Mouse (Mus musculus) frontal cortex, postnatal 10 days (tissue): Measurements from ENCODE around the gene Hcls1.

Experiments
- DNase-seq, 2 experiments: peaks; one replicate each; pipeline ENCODE4 v3.0.0; 2022; ENCODE audit warnings: low spot score in 2 of 2, mixed read lengths in 1 of 2

The Hcls1 gene

DNA sequence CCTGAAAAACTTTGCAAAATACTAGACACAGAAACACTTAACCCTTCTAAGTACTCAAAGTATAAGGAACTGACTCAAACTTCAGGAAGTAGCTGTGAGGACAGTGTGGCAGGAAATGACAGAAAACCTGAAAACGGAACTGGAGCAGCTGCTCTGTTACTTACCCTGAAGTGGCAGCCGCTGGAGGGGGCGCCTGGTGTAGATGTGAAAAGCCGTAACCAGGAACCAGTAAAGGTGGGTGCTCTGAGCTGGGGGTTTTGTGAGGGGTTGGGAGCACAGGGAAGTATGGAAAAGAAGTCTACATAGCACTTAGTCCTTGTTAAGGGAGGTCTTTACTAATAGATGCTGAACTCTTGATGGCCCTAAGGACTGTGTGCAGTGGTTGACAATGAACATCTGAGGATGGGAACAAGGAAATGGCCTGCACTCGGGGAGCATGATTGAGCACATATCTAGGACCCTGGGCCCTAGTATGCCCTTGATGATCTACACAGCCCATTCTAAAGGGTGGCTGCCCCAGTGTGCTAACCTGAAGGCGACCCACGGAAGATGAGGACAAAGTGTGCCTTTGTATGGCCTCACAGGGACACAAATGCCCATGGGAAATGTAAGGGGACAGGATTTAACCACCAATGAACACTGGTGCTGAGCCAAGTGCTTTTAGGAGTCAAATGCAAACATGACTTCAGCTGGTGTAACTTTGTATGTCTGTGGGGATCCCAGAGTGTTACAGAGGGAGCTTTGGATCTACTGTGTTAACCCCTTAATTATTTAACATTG lies at the start of gene Hcls1:
TSS of gene Hcls1 (plus strand) at position 143 of the 780 bp plus-strand sequence.
- DNase-seq, result no peak

DNA sequence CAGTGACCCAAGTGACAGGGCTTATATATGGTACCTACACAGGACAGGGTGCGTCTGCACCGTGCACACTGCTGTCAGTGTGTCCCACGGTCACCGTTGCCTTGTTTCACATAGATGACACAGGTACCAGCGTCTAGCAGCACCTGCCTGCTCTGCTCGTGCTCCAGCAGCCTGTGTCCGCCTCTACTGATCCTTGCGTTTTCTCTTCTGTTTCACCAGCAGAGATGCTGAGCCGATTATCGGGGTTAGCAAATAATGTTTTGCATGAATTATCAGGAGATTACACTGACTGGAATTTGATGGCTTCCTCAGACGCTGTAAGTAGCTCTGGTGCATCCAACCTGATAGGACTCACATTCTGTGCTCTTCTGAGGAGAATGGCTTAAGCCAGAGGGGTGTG lies 48.9 kb upstream of the Hcls1 start:
- no peak for DNase-seq

DNA sequence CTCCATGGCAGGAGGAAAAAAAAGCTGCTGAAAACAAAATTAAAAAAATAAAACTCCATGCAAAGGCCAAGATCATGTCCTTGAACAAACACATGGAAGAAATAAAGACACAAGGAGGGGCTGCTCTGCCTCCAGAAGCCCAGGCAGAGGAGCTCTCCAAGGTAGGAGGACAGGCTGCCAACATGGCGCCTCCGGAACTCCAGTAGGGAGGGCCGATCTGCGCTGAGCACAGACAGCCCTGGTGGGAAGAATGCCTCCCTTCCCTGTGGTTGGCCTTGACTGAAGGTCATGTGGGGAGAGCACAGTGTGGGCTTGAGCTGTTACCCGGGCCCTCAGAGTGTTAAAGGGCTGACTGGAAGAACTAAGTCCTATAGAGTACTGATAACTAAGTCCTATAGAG lies 47.2 kb upstream of the Hcls1 start:
- DNase-seq, result no peak

DNA sequence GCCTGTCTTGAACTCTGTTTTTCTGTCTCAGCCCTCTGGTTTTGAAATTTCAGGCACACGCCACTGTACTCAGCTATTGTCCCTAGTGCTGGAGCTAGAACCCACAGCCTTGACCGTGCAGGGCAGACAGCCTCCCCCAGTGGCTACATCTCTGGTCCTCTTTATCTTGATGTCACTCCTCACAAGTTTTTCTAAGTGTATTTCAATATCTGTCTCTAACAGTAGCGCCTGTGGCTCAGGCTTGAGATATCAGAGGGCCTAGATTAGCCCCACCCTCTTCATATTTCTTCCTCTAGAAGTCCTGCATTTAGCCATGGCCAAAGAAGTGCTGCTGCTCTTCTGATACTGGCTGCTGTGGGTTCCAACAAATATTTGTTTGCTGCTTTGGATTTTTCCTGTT lies 44.2 kb upstream of the Hcls1 start:
- no peak for DNase-seq

DNA sequence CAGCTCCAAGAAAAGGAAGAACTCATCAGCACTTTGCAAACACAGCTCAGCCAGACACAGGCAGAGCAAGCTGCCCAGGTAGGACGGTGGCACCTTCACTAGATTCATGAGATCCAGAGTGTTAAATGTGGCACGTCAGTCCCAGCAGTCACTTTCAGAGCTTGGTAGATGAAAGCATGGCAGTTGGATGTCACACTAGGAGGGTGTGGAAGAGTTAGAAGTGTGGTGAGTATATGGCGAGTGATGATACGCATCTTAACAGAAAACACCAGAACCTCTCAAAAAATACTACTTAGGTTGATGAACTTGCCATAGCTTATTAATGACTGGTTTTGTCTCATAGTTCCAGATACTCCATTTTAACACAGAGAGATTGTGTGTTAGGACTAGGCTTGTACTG lies 43.4 kb upstream of the Hcls1 start:
- DNase-seq, result no peak

DNA sequence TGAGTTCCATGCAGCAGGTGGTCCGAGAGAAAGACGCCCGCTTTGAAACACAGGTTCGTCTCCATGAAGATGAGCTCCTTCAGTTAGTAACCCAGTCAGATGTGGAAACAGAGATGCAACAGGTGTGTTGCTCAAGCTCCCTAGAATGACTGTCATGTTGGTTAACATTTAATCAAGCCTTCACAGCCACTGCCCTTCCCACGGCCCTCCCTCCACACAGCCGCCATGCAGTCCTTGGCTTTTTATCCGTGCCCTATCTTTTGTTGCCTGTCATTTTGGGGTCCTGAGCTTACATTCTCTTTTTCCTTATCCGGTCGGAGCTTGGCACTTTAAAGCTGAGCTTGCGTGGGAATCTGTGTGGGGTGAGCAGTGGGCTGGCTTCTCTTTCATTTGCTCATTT lies 41.5 kb upstream of the Hcls1 start:
- no peak for DNase-seq

DNA sequence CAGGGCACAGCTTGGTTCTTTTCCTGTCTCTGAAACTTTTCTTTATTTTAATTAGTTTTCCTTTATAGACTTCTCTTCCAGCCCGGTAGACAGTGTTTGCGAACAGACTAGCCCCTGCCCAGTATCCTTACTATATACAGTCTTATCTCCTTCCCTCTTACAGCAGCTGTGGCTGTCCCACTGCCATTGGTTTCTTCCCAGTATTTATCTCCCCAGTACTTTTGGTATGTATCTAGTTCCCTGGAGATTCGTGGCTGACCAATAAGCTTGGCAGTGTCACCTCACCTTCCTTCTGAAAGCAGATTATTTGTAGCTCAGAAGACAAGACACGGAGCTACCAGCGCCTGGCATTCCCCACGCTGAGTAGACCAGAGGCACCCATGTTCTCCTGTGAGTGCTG lies 38.1 kb upstream of the Hcls1 start:
- no peak for DNase-seq

DNA sequence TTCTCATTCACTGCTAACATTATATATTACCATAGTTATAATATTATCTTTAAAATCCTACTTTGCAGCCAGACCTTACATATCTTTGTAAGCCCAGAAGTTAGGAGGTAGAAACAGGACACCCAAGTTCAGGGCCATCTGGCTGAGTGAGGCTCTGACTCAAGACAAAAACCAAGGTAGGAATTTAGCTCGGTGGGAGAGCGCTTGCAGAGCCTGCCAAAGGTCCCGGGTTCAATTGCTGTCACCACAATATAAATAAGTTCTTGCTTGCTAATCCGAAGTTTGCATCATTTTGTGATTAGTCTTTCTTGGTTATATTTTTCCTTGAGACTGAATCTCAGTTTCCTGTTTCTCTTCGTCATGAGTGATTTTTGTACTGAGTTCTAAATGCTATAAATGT lies 31.6 kb upstream of the Hcls1 start:
- DNase-seq, result no peak

DNA sequence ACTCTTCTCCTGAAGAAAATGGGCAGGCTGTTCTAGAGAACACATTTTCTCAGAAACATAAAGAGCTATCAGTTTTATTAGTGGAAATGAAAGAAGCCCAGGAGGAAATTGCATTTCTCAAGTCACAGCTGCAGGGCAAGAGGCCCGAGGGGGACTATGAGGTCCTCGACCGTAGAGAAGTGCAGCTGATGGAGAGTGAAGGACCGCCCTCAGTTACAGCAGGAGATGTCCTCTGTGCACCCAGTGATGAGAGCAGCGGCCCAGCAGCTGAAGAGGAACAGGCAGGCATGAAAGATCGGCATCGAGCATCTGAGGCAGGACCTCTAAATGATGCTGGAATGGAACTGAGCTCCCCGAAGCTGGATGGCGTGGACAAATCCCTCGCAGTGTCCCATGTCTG lies 22.9 kb upstream of the Hcls1 start:
- DNase-seq, result no peak

DNA sequence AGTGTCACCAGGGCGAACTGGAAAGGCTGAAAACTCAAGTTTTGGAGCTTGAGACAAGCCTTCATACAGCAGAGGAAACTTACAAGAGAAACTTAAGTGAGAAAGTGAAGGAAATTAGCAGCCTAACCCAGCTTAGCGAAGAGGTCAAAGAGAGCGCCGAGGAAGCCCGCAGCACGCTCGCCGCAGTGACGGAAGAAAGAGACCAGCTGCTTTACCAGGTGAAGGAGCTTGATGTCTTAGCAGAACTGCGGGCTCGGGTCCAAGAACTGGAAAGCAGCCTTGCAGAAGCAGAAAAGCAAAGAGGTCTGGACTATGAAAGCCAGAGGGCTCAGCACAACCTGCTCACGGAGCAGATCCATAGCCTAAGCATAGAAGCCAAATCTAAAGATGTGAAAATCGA lies 22.5 kb upstream of the Hcls1 start:
- DNase-seq, result no peak

DNA sequence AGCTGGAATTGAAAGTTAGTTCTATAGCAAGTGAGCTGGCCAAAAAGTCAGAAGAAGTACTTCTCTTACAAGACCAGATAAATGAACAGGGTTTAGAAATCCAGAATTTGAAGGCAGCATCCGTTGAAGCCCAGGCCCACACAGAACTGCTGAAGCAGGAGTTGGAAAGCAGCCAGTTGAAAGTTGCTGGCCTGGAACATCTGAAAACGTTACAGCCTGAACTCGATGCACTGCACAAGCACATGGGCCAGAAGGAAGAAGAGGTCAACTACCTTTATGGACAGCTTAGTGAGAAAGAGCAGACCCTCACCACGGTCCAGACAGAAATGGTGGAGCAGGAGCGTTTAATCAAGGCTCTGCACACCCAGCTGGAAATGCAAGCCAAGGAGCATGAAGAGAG lies 20.6 kb upstream of the Hcls1 start:
- no peak for DNase-seq

DNA sequence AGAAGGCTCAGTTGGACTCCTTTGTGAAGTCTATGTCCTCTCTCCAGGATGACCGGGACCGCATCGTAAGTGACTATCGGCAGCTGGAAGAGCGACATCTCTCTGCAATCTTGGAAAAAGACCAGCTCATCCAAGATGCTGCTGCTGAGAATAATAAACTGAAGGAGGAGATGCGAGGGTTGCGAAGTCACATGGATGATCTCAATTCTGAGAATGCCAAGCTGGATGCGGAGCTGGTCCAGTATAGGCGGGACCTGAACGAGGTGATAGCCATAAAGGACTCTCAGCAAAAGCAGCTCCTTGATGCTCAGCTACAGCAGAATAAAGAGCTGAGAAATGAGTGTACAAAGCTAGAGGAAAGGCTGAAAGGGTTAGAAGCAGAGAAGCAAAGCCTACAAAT lies 16.3 kb upstream of the Hcls1 start:
- no peak for DNase-seq

DNA sequence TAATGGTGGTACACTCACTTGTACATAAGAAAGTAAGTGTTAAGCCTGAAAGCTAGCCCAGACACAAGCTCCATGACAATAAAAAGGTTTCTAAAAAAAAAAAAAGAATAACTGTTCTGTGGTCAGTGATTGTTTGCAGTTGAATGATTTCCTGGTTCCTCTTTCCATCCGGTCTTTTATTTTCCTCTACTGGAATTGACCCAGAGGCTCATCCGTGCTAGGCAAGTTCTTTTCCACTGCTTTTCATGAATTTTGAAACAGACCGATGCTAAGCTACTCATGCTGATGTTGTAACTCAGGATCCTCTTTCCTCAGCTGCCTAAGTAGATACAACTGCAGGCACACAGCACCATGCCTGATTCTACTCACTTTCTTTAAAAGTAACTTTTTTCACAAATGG lies 14.4 kb upstream of the Hcls1 start:
- no peak for DNase-seq

DNA sequence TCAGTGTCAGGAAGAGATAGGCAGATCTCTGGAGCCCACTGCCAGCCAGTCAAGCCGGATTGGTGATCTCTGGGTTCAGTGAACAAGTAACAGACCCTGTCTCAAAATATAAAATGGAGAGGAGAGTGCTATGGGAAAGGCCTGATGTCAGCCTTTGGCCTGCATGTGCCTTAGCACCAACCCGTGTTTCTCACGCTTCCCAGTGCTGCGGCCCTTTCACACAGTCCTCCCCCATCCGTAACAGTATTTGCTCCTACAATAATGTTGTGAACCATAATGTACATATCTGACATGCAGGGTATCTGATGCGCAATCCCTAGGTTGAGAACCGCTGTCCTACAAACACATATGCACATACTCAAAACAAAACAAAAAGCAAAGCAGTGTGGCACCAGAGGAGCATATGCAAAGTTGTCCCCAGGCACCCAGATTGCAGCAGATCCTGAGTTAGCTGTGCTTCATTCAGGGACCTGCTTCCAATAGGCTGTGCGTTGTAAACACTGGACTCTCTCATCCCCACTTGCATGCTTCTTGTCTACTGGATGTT lies 13.6 kb upstream of the Hcls1 start:
- DNase-seq, result no peak

DNA sequence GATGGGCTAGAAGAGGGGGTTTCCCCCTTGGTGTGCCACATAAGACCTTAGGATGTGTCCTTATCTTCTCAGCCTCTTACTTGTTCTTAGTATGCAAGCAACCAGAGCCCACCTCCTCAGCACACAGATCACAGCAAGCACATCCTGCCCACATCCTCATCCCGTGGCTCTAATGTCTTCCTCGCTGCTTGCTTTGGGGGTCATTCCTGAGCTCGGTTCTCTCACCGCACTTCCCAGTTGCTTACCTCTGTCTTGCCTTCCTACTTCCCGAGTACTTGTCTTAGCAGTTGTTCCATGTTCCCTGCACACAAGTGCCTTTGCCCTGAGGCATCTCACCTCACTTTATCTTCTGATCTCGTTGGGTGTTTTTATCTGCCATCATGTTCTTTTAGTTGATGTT lies 12.8 kb upstream of the Hcls1 start:
- DNase-seq, result no peak

DNA sequence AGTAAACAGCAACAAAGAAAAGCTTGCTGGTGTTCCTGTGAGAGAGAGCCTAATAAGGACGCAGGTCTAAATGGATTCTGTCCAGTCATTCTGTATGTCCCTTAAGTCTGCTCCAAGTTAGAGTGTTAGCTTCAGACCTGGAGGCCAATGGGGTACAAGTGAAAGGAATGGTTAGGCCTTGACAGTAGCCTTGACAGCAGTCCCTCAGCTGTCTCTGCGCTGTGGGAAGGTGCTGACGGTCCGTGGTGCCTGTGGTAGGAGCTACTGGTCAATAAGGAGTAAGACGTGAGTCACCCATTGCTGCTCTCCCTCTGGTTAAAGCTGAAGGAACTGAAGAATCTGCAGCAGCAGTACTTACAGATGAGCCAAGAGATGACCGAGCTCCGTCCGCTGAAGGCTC lies 10.5 kb upstream of the Hcls1 start:
- no peak for DNase-seq

DNA sequence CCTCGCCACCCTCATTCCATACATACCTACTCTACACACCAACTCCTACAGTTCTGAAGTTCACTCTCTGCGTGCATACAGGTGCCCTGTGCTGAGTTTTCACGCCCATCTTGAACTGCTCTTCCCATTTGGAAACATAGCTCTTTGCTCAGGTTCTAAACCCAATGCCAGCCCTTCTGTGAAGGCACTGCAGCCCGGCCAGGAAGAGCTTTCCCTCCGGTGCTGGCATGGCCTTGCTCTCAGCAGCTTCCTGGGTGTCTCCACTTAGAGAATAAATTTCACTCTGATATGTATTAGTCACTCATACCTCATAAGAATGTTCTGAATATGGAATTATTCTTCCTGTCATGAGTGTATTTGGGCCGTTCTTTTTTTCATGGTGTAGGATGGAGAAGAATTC lies 9.4 kb upstream of the Hcls1 start:
- DNase-seq, result no peak

DNA sequence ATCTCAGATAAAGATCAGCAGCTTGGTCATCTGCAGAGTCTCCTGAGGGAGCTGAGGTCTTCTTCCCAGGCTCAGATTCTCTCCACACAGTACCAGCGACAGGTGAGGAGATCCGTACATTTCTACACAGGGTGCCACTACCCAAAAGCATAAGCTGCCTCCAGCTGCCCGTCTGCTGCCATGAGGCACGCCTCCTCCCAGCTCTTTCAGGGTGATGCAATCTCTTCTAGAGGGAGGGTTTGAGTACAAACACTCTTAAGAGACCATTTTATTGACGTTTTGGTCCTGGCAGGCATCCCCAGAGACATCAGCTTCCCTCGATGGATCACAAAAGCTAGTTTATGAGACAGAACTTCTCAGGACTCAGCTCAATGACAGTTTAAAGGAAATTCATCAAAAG lies 9.0 kb upstream of the Hcls1 start:
- no peak for DNase-seq

DNA sequence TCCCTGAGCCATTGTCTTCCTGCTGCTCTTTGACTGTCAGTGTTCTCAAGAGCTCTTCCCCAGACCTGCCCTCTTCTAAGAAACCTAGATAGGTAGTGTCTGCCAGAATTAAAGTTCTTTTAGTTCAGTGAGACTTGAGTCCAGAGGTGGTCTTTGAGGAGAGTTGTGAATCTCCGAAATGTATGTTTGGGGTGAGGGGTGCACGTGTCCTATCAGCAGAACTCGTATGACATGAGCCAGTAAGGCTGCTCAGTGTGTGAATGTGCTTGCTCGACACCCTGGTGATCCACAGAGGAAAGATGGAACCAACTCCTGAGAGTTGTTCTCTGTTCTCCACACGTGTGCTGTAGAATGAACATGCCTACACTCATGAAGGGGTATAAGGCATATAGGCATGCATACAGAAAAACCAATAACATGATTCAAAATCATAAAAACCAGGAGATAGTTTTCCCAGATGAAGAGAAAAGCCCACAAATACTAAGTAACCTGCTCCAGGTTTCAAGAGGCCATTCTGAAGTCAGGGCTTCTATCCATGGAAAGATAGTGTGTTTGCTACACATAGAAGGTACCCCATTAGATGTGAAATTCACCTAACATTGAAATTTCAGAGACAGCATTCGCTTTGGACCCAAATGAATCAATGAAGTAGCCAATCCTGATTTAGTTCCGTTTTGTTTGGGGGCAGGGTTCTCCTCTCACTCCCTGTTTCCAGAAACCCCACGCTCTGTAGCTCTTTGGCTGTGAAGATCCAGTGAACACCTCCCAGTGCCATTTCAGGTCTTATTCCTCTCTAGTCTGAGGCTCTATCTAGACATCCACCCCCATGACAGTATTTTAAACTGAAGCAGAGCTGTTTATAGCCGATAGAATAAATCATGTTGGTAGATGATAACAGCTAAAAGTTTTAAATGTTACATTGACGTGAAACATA lies 8.0 kb upstream of the Hcls1 start:
- no peak for DNase-seq

DNA sequence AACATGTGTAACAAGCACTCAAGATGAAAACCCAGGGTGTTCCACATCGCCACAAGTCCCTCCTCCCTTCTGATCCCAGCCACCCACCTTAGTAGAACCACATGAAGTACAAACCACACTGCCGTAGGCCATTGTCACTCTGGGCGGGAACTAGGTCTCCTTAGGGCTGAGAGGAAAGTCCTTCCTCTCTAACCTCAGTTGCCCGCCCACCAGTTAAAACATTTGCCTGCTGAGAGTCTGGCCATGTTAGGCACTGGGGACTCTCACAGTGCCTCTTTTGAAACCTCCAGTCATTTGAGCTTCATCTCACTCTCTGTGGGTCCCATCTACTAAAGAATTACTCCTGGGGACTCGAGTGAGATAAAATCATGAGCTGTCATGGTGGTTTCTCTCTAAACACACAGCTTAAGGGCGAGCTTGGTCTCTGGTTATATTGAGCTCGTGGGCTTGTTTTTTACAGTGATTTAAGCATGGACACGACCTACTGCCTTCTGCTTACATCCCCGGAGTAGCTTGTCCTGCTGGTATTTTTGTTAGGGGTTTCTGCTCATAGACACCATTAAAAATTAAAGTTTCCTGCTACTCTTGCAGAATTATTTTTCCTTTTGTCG lies 7.2 kb upstream of the Hcls1 start:
- DNase-seq, result no peak

DNA sequence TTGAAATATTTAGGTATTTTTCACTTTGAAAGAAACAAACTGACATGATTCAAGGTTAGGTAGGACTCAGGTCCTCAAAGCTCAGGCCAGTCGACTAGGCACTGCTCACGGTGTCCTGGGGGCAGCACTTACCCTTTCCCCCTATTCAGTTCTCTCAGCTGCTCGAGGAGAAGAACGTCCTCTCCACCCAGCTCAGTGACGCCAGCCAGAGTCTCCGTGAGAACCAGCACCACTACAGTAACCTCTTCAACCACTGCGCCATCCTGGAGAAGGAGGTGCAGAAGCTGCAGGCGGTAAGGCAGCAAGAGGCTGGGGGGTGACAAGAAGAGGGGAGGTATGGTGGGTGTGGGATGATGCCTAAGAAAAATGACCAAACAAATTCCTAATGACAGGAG lies 6.7 kb upstream of the Hcls1 start:
- DNase-seq, result no peak

DNA sequence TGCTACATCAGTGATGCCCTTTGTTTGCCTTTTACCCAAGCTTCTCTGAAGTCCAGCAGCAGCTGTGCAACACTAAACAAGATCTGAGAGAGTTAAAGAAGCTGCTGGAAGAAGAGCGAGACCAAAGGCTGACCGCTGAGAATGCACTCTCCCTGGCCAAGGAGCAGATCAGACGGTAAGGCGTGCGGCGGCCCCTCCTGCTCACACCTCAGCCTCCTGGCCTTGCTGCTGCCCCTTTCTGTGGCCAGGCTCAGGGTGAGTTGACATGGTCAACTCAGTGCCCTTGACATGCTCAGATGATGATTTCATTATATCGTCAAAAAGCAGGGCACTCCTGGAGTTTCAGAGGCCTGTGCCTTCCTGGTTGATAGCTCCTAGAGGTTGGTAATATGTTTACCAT lies 5.6 kb upstream of the Hcls1 start:
- no peak for DNase-seq
